In genomic region chr4:106839254-106839834, GRCm38 (mm10) we compare ENCODE assay signal across 8 mouse cellular contexts. TPM values are rescaled to one million over a fixed set of nuclear protein-coding genes. Genes with fewer than 3 reads are reported as not detected.
DNase-seq lines count a peak whose midpoint lies in the region; ATAC-seq and TF ChIP-seq lines count a peak whose summit lies in the region.

No protein-coding gene starts in this region.

- TF ChIP-seq POLR2A in limb, embryonic 14.5 days (IDR thresholded peaks at IDR 0.05; ENCODE audit: borderline replicate concordance, extremely low read depth, insufficient read depth, insufficient read length), result no peak
- peak; percentile 43 for TF ChIP-seq POLR2A in myocyte (IDR thresholded peaks at IDR 0.05; ENCODE audit: insufficient read length, low read depth)

- H3K36me3 ChIP-seq in hindbrain, embryonic 13.5 days, result no peaks in the 10 kb centered on the region
- H3K36me3 ChIP-seq in limb, embryonic 14.5 days (ENCODE audit: control insufficient read depth, insufficient read depth, low read length), result no peaks in the 10 kb centered on the region
- no peaks in the 10 kb centered on the region for H3K36me3 ChIP-seq in myocyte (ENCODE audit: control insufficient read depth, insufficient read depth)

- H3K9me3 ChIP-seq in hindbrain, embryonic 13.5 days, result no peaks in the 10 kb centered on the region
- no peaks in the 10 kb centered on the region for H3K9me3 ChIP-seq in limb, embryonic 14.5 days (ENCODE audit: control insufficient read depth, low read length)

- H3K4me3 ChIP-seq in hindbrain, embryonic 13.5 days, result peak overlapping the region; percentile 55
- H3K4me3 ChIP-seq in limb, embryonic 14.5 days (replicated peaks; ENCODE audit: low read length), result peak overlapping the region; percentile 52
- H3K4me3 ChIP-seq in myocyte, result peak overlapping the region; percentile 62

- peak overlapping the region; percentile 100 for H3K4me2 ChIP-seq in hindbrain, embryonic 13.5 days
- peak overlapping the region; percentile 98 for H3K4me2 ChIP-seq in limb, embryonic 14.5 days (replicated peaks; ENCODE audit: low read depth, low read length, severe bottlenecking)
- H3K4me2 ChIP-seq in myocyte (ENCODE audit: low read depth), result peak overlapping the region; percentile 94

- under 1% methylated on average over 32 of the region's 32 CpGs for WGBS in hindbrain, embryonic 13.5 days
- WGBS in limb, embryonic 14.5 days, result 0% methylated on average over 32 of the region's 32 CpGs

- peaks cover 64% of the 10 kb centered on the region for H3K4me1 ChIP-seq in hindbrain, embryonic 13.5 days (replicated peaks)
- peaks cover 51% of the 10 kb centered on the region for H3K4me1 ChIP-seq in limb, embryonic 14.5 days (ENCODE audit: control insufficient read depth, insufficient read depth, low read length)

- DNase-seq in right cerebral cortex, postnatal 25 days, result peak; percentile 44
- no peak for DNase-seq in right cerebral cortex, adult 2 months (ENCODE audit: low spot score in 2 of 2)
- DNase-seq in cerebellum, adult 11 months, result peak; percentile 57
- DNase-seq in forelimb bud, embryonic 11.5 days (ENCODE audit: low read depth, low spot score), result peak; percentile 63
- peak; percentile 62 for DNase-seq in limb, embryonic 14.5 days (ENCODE audit: low spot score)
- DNase-seq in B cell, adult 2 months, result no peak

- H3ac ChIP-seq in myocyte (ENCODE audit: control insufficient read depth, insufficient read length), result peak overlapping the region; percentile 22

- ATAC-seq in hindbrain, embryonic 13.5 days (ENCODE audit: low FRiP score), result no peak; the same call in 1 of the 2 replicates
- ATAC-seq in limb, embryonic 14.5 days (ENCODE audit: low FRiP score, low read depth), result peak; percentile 45

- H3K27ac ChIP-seq in hindbrain, embryonic 13.5 days, result peak overlapping the region; percentile 100
- H3K27ac ChIP-seq in limb, embryonic 14.5 days (replicated peaks; ENCODE audit: low read depth, low read length), result peak overlapping the region; percentile 99

- H3K9ac ChIP-seq in hindbrain, embryonic 13.5 days, result peak overlapping the region; percentile 96
- peak overlapping the region; percentile 71 for H3K9ac ChIP-seq in limb, embryonic 14.5 days (ENCODE audit: low read depth, low read length, severe bottlenecking)

- no peaks in the 10 kb centered on the region for H3K27me3 ChIP-seq in hindbrain, embryonic 13.5 days
- H3K27me3 ChIP-seq in limb, embryonic 14.5 days (ENCODE audit: control insufficient read depth, insufficient read depth, low read length), result no peaks in the 10 kb centered on the region
- no peaks in the 10 kb centered on the region for H3K27me3 ChIP-seq in myocyte (ENCODE audit: control insufficient read depth, insufficient read depth, insufficient read length)

- no peaks in the 10 kb centered on the region for H3K79me2 ChIP-seq in myocyte (ENCODE audit: control insufficient read depth, insufficient read depth)

TF ChIP-seq in myocyte, 11 proteins besides CTCF, POLR2A, EP300 and RAD21:
- TF ChIP-seq TCF3 (IDR thresholded peaks at IDR 0.05; ENCODE audit: insufficient read length, low read depth), result no peak
- TF ChIP-seq POLR2AphosphoS2 (IDR thresholded peaks at IDR 0.05; ENCODE audit: insufficient read length, low read depth), result peak; percentile 40

RNA-seq across cellular contexts. Expression of gene Acot11, which starts 34.5 kb away (rescaled TPM):
- 1.3 and 1.5 TPM in 2 replicates for polyA plus RNA-seq in hindbrain, embryonic 13.5 days (2015; fragmentation: Nextera tagmentation; extraction: Ambion mirVana)
- 6.1 and 6.7 TPM in 2 replicates for polyA plus RNA-seq in limb, embryonic 14.5 days (2012; rRNA removed)
- polyA plus RNA-seq in limb, embryonic 14.5 days (2014; fragmentation: Nextera tagmentation; extraction: Ambion mirVana), result 3.7 and 4.3 TPM in 2 replicates
- 1.9 TPM for polyA plus RNA-seq in myocyte (2012; fragmentation: generic; extraction: Trizol)

Comparison
In these comparisons a context has a peak if more than half of its experiments do, and no peak if none do; other contexts are left out.
1. DNase-seq: peak in right cerebral cortex, postnatal 25 days (single experiment), cerebellum, adult 11 months (single experiment), forelimb bud, embryonic 11.5 days (single experiment) and limb, embryonic 14.5 days (single experiment); none in right cerebral cortex, adult 2 months (0 of 2) and B cell, adult 2 months (0 of 2).
2. Peak in every context shown above with its lines, with median percentiles within 50 percentile points of each other: H3K4me2 ChIP-seq and H3K4me3 ChIP-seq.